Mouse (Mus musculus): ENCODE data around the gene Fbxl13.

Gene Fbxl13

DNA sequence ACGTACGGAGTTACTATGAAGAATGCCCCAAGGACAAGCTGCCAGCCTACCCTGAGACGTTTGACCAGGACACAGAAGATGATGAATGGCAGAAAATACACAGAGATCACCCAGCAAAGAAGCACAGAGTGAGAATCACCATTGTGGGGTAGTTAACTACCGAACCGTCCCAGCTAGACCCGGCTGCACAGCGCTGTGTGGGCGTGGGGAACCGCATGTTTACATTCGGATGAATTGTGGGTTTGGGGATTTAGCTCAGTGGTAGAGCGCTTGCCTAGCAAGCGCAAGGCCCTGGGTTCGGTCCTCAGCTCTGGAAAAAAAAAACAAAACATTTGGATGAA lies 70.3 kb downstream of the Fbxl13 start:
- DNase-seq (ENCODE audit: low read depth, low spot score): no peak

DNA sequence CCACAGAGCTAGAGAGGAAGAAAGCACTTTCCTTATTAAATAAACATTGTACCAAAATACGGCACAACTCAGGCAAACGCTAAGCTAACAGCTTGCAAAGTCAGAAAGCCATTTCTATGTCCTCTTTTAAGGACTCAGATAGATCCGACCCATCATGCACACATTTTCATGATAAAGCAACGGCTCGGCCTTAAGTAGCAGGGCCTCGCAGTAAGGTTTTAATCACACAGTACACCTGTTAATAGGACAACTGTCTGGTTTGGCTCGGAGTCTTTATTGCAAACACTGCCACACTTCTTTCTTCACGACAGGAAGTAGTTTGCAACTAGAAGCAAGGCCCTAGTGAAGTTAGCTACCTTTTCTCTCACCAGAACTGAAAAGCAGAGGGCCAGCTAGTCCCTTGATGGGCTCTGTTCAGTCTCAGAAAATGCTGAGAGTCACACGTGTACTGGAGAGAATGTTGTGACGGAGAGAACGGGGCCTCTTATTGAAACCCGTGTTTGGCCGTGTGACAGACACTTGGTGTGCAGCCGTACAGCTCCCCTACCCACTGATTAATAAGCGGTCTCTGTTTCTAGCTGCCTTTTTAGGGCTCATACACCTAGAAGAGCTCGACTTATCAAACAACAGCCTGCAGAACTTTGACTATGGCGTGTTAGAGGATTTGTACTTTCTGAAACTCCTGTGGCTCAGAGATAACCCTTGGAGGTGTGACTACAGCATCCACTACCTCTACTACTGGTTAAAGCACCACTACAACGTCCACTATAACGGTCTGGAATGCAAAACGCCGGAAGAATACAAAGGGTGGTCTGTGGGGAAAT lies 70.8 kb downstream of the Fbxl13 start:
- no peak for DNase-seq (ENCODE audit: low read depth, low spot score)

DNA sequence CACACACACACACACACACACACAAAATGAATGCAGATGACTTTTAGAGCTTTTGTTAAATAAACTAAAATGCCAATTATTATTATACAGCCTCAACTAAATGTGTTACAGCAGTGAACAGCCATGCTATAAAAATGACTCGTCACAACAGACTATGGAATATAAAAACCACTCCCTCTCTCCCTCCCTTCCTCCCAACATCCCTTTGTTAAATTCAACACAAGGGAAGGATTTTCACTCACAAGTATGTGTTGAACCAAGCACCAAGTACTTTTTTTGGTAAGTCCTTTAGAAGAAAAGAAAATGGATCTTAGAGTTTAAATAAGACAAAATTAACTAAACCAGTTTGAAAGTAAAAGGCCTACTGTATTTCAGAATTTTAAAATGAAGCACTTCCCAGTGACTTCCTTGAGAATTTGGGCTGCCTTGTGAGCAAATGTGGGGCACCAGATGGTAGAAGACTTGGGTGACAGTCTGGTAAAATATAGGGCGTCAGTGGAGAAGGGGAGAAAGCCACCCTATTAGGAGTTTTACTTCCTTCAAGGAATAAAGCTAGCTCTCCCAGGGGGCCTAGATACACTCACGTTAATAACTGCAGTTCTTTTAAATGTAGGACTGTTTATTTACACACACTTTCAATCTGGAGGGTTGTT lies 72.5 kb downstream of the Fbxl13 start:
- DNase-seq (ENCODE audit: low read depth, low spot score): no peak

DNA sequence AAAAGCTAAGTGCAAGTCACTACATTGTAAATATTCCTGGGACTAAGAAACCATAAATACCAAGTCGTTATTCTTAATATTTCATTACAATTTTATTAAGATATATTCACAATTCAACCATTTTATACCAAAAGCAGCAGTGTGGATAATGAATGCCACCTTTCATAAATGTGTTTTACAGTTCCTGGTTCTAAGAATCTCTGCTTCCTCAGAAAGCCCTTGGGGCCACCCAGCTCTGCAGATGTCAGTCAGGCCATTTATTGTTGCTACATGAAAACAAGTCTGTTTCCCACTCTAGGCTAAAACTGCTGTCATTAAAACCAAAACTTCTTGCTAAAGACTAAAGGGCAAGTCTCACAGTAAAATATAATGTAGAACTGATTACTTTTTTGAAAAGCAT lies 77.7 kb downstream of the Fbxl13 start:
- no peak for DNase-seq (ENCODE audit: low read depth, low spot score)

DNA sequence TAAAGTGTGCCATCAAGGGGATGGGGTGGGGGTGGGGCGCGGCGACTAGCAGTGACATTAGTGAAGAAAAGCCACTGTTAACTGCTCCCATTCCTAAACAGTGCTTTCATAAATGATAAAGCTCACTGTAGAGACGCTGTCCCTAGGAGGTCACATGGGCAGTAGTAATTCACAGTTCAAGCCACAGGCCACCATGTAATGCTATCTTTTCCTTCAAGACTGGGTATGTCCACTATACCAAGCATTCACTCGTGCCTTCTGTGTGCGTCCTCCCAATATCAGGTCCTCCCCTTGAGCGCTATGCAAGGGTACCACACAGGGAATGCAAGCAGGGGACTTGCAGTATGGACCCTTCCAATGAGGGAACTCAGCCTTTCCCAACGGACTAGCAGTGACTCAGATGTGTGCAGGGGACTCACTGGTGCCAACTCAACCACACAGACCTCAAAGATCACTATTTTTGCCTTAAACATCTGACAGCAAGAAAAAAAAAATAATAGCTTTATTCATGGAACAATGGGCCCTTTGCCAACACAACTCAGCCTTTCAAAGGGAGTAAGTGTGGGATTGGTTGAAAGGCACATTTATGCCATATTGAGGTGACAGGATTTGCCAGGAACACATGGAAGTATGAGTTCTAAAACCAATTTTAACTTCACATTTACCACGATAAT lies 79.9 kb downstream of the Fbxl13 start:
- no peak for DNase-seq (ENCODE audit: low read depth, low spot score)

DNA sequence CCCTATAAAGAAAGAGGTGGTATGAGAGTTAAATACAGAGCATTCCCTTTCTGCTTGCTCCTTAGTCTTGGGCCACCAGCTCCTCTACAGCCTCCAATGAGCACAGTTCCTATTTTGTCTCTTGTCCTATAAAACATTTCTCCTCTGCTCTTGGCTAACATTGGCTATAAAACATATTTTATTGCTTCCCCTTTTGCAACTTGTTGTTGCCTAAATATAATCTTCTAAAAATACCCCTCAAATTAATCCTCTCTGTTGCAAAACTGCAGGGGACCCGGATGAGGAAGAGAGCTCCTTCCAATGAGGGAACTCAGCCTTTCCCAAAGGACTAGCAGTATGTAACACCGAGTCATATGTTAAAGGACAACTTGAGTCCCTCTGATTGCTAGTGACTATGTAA lies 81.5 kb downstream of the Fbxl13 start:
- no peak for DNase-seq (ENCODE audit: low read depth, low spot score)

DNA sequence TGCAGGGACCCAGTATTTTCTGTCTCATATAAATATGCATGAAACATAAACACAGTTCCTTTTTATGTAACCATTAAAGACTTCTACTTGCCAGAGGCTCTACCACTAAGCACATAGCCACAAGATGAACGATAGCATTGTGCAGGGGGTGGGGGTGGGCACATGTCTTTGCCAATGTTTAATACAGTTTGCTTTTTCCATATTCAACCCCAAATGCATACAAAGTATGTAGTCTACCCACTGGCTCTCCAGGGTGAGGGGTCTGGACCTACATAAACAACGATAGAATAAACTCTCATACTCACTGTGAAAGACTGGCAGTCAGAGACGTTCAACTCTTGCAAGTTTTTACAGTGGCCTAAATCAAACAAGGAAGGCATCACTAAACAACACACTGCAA lies 88.9 kb downstream of the Fbxl13 start:
- DNase-seq (ENCODE audit: low read depth, low spot score): no peak

DNA sequence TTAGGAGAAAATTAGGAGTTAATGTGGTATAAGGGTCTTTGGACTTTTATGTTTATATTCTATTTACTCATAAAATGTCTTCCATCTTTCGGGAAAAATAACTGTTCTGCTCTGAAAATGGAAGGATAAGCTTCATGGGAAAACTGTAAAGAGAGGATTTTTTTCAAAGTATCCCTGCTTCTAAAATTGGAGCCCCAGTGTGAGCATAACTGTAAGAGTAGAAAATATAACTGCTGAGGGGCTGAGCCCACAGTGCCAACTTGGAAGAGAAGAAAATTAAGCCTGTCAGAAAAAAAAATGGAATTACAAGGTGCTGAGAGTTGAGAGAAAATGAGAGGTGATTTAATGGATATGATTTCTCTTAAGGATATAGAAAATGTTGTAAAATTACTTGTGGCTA lies 90.7 kb downstream of the Fbxl13 start:
- no peak for DNase-seq (ENCODE audit: low read depth, low spot score)

DNA sequence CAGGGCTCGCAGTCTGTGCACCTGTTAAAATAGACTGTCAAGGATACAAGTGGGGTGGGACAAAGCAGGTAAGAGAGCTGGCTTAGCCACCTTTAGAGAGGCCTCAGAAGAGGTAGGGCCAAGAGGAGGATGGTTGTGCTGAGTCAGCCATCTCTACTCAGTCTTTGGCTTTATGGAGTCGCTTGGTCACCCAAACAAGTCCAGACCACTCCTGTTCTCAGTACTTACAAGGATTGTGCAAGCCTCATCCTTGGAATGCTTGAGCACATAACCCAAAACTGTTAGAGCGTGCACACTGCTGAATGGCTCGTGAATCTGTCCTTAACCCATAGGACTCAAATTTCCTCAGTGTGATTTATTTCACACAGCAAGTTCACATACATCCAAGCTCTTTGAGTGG lies 91.7 kb downstream of the Fbxl13 start:
- DNase-seq (ENCODE audit: low read depth, low spot score): no peak

DNA sequence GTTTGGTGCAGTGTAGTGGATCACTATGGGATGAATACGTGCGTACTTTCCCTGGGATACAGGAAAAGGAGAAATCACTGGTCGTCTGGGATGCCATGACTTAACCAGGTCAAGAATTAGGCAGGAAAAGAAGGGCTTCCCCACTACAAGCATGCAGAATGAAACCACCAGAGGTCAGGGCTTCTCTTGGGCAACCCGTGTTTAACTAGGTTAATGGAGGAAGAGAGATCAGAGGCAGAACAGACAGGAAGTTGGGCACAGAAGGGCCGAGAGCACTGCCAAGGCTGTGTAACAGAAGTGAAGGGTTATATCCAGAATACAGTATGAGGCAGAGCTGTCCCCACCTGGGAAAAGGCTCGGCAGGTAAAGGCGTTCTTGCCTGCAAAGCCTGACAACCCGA lies 98.4 kb downstream of the Fbxl13 start:
- no peak for DNase-seq (ENCODE audit: low read depth, low spot score)

DNA sequence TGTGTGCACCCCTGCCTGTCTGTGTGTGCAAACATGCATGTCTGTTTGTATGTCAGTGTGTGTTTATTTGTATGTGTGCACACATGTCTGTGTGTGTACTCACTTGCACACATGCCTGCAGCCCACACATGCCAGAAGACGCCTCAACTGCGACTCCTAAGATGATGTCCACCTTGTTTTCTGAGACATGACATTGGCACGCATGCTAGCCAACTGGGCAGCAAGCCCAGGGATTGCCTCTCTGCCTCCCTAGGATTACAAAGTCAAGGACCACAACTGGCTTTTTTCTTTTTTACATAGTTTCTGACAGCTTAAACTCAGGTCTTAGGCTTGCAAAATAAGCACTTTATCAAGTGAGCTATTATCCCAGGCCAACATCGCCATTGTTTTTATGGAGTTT lies 99.6 kb downstream of the Fbxl13 start:
- no peak for DNase-seq (ENCODE audit: low read depth, low spot score)

DNA sequence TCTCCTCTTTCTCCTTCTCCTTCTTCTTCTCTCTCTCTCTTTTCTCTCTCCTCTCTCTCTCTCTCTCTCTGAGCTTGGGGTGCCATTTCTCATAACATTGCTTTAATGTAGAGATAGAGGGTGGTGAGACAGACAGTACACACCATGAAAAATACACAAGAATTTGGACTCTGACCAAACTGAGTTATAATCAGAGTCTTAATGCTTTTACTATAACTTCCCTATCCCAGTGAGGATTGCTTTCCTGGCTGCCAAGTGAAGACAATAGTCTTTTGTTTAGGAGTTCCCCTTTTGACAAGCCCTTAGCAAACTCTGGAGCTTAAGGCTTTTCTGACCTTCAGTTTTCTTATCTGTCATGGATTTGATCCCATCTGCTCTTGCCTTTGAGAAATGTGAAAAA lies 100.2 kb downstream of the Fbxl13 start:
- DNase-seq (ENCODE audit: low read depth, low spot score): no peak

DNA sequence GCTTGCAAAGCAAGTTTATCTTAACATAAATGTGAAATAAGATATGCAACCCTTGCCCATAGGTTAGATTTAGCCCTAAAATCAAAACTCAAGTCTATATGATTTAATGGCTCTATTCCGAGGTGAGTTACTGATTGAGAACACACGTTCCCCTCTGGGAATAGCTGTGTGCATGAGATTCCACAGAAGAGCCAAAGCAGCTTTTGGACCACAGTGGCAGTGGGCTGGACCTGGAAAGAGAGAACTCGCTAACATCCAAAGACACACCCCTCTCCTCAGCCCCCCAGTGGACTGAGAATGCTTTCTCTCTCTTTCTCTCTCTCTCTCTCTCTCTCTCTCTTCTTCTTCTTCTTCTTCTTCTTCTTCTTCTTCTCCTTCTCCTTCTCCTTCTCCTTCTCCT lies 100.6 kb downstream of the Fbxl13 start:
- DNase-seq (ENCODE audit: low read depth, low spot score): no peak

DNA sequence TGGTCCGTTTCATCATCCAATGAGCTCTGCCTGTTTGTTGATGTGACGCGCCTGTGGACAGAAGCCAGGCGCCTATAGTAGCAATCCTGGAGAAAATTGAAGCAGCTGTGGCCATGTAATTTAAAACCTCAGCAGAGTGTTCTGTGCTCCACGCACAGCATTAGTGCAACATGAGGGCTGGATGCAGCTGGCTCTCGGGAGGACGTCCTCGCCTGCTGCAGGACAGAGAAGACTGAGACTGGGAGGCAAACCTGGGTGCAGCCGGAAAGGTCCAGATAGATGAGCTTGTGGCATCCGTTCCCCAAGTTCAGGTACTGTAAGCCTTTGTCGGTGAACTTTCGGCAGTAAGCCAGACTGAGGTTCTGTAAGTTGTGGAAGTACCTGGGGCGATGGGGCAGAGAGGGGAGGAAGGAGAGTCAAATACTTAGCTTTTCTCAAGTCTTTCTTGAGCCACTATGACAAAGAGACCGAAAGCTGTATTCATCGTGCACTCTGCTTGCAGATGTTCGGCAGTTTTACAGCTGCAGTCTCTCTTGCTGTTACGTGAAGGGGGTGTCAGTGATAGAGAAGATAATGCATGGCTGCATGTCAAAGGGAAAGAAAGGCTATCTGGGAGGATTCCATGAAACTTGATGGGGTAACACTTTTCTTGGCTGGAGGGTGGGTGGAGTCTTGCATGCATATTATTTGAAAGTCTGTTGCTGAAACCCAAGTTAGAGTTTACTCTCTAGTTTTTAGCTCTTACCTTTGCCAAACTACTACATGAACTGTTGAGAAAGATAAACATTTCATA lies 101.8 kb downstream of the Fbxl13 start, which contains the start of gene Lrrc17:
Gene Lrrc17 (plus strand): TSS at position 151 of the 793 bp plus-strand sequence.
- no peak for DNase-seq (ENCODE audit: low read depth, low spot score)

DNA sequence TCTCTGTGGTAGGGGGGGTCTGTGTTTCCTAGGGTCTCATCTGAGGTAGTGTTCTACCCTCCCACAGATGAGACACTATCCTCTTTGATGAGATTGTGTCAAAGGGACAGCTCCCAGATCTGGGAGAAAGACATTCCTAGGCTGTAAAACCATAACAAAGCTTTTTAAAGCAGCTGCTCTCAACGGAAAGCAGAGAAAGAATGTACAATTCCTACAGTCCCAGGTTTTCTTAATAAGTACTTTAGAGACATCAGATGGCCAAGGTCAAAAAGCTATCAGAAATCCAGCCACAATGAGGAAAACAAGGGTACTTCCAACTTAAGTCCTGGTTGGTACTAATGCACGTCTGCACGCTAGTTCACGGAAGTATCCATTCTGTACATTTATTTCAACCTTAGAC lies 103.2 kb downstream of the Fbxl13 start:
- DNase-seq (ENCODE audit: low read depth, low spot score): no peak

DNA sequence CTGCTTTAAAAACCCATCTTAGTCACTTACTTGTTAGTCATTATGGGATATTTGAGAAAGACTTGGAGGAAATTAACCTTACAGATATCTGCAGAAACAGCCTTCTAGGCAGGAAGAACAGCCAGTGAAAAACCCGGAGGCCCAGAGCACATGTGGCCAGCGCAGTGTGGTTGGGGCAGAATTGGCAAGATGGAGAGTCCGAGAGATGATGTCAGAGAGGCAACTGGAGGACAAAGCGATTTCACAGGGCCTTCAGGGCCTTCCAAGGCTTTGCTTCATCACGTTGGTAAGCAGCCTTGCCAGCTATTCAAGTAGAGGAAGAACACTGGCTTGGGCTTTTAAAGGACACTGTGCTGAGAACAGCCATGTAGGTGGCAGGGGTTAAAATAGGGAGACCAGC lies 112.5 kb downstream of the Fbxl13 start:
- no peak for DNase-seq (ENCODE audit: low read depth, low spot score)

DNA sequence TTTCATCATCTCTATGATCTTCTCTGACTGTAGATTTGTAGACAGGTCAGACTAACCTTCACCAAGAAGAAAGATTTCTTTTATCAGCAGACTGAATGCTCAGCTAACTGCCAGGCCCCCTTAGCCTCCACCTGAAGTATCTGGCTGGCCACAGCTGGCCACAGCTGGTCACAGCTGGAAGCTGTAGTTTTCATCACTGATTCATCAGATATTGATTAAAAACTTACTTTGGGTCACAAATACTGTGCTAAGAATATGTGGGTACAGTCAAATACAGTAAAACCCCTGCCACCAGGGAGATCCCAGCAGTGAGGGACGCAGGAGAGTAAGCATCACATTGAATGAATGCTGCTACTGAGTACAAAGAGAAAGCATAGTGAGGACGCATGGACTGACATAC lies 113.3 kb downstream of the Fbxl13 start:
- no peak for DNase-seq (ENCODE audit: low read depth, low spot score)

DNA sequence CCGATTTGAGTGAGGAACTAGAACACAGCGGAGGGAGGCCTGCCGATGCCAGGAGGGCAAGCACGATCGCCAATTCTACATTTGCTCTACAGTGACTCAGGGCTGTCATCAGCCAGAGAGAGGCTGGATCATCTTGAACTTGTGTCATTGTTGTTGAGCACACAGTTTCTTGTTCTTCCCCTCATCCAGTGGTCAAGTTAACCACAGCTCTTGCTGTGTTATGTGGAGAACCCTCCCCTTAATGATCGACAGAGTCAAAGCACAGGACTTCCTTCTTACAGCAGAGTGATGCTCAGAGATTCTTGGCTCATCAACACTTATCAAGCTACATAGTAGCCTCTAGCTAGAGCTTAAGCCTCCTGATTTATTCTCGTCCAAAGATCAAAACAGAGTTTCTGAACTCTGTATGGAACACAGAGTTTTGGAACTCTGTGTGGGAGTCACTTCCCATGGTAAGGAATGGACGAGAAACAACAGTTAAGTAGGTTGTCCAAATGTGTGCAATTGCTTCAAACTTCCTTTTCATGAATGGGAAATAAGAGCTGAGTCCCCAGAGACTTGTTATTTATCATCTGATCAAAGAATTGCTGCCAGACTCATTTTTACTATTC lies 116.2 kb downstream of the Fbxl13 start:
- DNase-seq (ENCODE audit: low read depth, low spot score): no peak

DNA sequence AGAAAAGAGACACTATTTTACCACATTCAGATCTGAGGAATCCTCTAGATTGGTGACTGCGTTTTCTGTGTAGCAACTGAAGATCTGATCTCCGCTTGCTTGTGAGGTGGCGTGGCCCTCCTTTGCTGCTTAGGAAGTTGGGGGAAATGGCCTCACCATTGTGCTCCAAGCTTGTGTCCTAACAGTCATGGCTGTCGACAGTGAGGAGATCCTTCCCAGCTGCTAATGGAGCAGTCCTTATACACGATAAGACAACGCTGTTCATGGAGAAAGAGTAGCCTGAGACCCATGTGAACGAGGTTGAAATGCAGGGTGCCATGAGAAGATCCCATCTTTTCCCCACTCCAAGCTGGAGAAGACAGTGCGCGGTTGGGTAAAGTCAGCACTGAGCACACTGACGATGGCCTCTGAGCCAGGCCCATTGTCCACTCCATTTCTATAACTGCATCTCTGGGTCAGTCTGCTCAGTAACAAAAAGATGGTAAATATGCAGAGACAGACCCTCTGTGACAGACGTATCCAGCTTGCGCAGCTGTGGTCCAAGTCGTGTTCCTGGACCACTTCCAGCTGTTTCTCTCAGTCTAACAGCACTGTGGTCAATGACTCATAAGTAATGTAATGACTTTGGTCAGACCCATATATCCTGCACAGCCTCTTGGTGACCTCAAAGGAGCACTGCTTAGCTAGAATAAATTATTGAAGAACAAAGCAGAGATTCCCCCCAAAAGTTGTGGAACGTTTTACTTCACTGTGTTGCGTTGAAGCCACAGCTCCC lies 117.2 kb downstream of the Fbxl13 start:
- no peak for DNase-seq (ENCODE audit: low read depth, low spot score)

DNA sequence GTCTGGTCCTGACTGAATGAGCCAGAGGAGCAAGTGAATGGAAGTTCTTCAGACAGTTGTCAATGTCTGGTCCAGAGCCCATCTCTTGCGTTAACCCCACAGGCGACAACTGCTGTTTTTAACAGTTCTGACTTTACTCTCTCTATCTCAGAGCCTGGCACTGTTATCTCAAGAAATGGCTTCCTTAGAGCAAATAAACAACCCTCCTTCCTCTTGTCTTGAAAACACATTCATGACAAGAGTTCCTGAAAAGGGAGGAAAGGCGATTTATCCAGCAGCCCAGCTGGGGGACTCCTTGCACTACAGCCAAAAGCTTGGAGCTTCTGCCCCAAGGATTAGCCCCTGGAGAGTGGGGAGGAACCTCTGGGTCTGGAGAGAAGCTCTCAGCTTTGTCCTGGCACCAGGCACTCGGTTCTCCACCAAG lies 117.9 kb downstream of the Fbxl13 start:
- no peak for DNase-seq (ENCODE audit: low read depth, low spot score)
